Mouse (Mus musculus) lung, postnatal 0 days (tissue): ENCODE measurements around the gene Cdc42bpa. TPM values are rescaled to one million over a fixed set of nuclear protein-coding genes. Genes with fewer than 3 reads are reported as not detected.

Experiments used
- ATAC-seq: fragments of 200-750 bp; cut with Nextera tagmentation; 2 replicates; pipeline ENCODE4 v1.8.0; 2017; ENCODE audit warnings: moderate library complexity
- DNase-seq: peaks from one replicate; pipeline ENCODE4 v3.0.0-alpha.2; 2016; ENCODE audit warnings: low spot score
- H3K27ac ChIP-seq: fragments of 300-500 bp; sonication (generic); 2 replicates; pipeline ENCODE4 v1.5.1; 2014; ENCODE audit warnings: antibody characterized with exemption, mild to moderate bottlenecking, low read length, mixed read lengths
- H3K27me3 ChIP-seq: fragments of 300-500 bp; sonication (generic); replicated peaks from 2 replicates; pipeline ENCODE4 v1.6.1; 2014; ENCODE audit warnings: low read length, mixed read lengths; ENCODE audit not compliant: insufficient read depth
- H3K36me3 ChIP-seq: fragments of 300-500 bp; sonication (generic); 2 replicates; pipeline ENCODE4 v1.6.1; 2014; ENCODE audit warnings: low read length, mixed read lengths; ENCODE audit not compliant: insufficient read depth
- H3K4me1 ChIP-seq: fragments of 300-500 bp; sonication (generic); 2 replicates; pipeline ENCODE4 v1.6.1; 2014; ENCODE audit warnings: antibody characterized with exemption, low read depth, low read length, mixed read lengths; ENCODE audit not compliant: insufficient read depth
- H3K4me2 ChIP-seq: fragments of 300-500 bp; sonication (generic); replicated peaks from 2 replicates; pipeline ENCODE4 v1.6.1; 2014; ENCODE audit warnings: low read depth, mild to moderate bottlenecking, low read length, moderate library complexity, mixed read lengths
- H3K4me3 ChIP-seq: fragments of 300-500 bp; sonication (generic); 2 replicates; pipeline ENCODE4 v1.5.1; 2014; ENCODE audit warnings: low read depth, low read length
- H3K9ac ChIP-seq: fragments of 300-500 bp; sonication (generic); replicated peaks from 2 replicates; pipeline ENCODE4 v1.6.1; 2014; ENCODE audit warnings: low read depth, mild to moderate bottlenecking
- H3K9me3 ChIP-seq: fragments of 300-500 bp; sonication (generic); 2 replicates; pipeline ENCODE4 v1.6.1; 2016; ENCODE audit warnings: low read length, mixed read lengths
- CTCF ChIP-seq: IDR thresholded peaks from 2 replicates; pipeline ENCODE4 v1.5.1; 2016; ENCODE audit warnings: antibody characterized with exemption, mild to moderate bottlenecking
- EP300 ChIP-seq: IDR thresholded peaks from 2 replicates; pipeline ENCODE4 v1.6.1; 2016; ENCODE audit warnings: antibody characterized with exemption, mild to moderate bottlenecking, control low read depth
- WGBS: fragments of 180-500 bp; shearing (Covaris S2); extraction: QIAGEN DNeasy Blood & Tissue Kit; methylation state at CpG from one replicate; pipeline ENCODE4 v1.1.7; 2014; 5-methylcytosine and 5-hydroxymethylcytosine counted together
- polyA plus RNA-seq: library from polyadenylated mRNA; unstranded; fragments of >200 nt; fragmentation: Nextera tagmentation; extraction: Ambion mirVana; gene quantifications from 2 replicates; pipeline ENCODE4 v1.2.1, GENCODE M21; 2015

The Cdc42bpa gene
- polyA plus RNA-seq, 1 experiment from 2014 or later = 17.9 TPM

- ATAC-seq = peak; percentile 92
These were observed 83.9 kb downstream of the Cdc42bpa start for GRCm38 (mm10) chr1:180044160-180044559.

DNA sequence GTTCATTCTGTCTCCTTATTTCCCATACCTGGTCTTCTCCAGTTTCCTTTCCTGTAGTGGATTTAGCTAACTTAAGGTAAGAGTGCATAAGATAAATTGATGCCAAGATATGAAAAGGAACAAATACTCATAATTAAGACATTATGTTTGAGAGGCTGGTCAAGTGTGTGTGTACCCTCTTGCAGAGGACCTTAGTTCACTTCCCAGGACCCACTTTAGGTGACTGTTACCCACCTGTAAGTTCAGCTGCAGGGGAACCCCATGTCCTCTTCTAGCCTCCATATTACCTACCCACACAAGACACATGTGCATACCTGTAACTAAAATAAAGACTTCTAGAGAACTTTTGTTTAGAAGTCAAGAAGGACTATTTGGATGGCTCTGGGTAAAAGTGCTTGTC is 84.9 kb downstream of the Cdc42bpa start:
- Histone ChIP-seq H3K9ac (no peak overlapping the region), H3K4me3 (no peak overlapping the region), H3K4me1 (no peaks in the 10 kb centered on the region), H3K9me3 (no peaks in the 10 kb centered on the region), H3K36me3 (no peaks in the 10 kb centered on the region), H3K27me3 (no peaks in the 10 kb centered on the region), H3K4me2 (no peak overlapping the region), H3K27ac (no peak overlapping the region)
- DNase-seq (no peak), ATAC-seq (peak; percentile 60; the same call in 1 of the 2 replicates)
- no peak for TF ChIP-seq CTCF

More at GRCm38 (mm10) chr1:180044160-180044559, 83.9 kb downstream of the Cdc42bpa start:
- Histone ChIP-seq H3K9ac (no peak overlapping the region), H3K27me3 (no peaks in the 10 kb centered on the region), H3K36me3 (no peaks in the 10 kb centered on the region), H3K27ac (no peak overlapping the region), H3K4me3 (no peak overlapping the region), H3K4me2 (no peak overlapping the region), H3K4me1 (no peaks in the 10 kb centered on the region), H3K9me3 (no peaks in the 10 kb centered on the region)
- TF ChIP-seq CTCF (no peak), EP300 (peak; percentile 65)
- 72% methylated on average over 2 of the region's 2 CpGs for WGBS
- peak; percentile 68 for DNase-seq

GRCm38 (mm10) chr1:180089176-180089575 is 128.9 kb downstream of the Cdc42bpa start:
- H3K36me3 ChIP-seq = no peaks in the 10 kb centered on the region
- no peaks in the 10 kb centered on the region for H3K27me3 ChIP-seq
- ATAC-seq (no peak), DNase-seq (no peak)
- no peaks in the 10 kb centered on the region for H3K9me3 ChIP-seq
- H3K9ac ChIP-seq = no peak overlapping the region
- no peak overlapping the region for H3K4me2 ChIP-seq
- no peak for TF ChIP-seq EP300
- no peak for TF ChIP-seq CTCF
- no peak overlapping the region for H3K27ac ChIP-seq
- WGBS = 87% methylated on average over 1 of the region's 1 CpGs
- H3K4me1 ChIP-seq = no peaks in the 10 kb centered on the region
- no peak overlapping the region for H3K4me3 ChIP-seq

- H3K36me3 ChIP-seq = peaks cover 8% of the 10 kb centered on the region; the same call in 1 of the 2 replicates
- no peaks in the 10 kb centered on the region for H3K9me3 ChIP-seq
- DNase-seq (no peak), ATAC-seq (no peak)
- H3K27ac ChIP-seq = no peak overlapping the region
- H3K4me2 ChIP-seq = no peak overlapping the region
- H3K27me3 ChIP-seq = no peaks in the 10 kb centered on the region
- TF ChIP-seq CTCF (no peak), EP300 (no peak)
- no peaks in the 10 kb centered on the region for H3K4me1 ChIP-seq
- H3K4me3 ChIP-seq = no peak overlapping the region
- no peak overlapping the region for H3K9ac ChIP-seq
- 97% methylated on average over 5 of the region's 5 CpGs for WGBS
These were observed 138.2 kb downstream of the Cdc42bpa start for GRCm38 (mm10) chr1:180098426-180098825.

- H3K27ac ChIP-seq = no peak overlapping the region
- H3K9me3 ChIP-seq = no peaks in the 10 kb centered on the region
- no peaks in the 10 kb centered on the region for H3K4me1 ChIP-seq
- H3K9ac ChIP-seq = no peak overlapping the region
- no peaks in the 10 kb centered on the region for H3K27me3 ChIP-seq
- H3K4me3 ChIP-seq = no peak overlapping the region
- H3K4me2 ChIP-seq = no peak overlapping the region
- TF ChIP-seq EP300 (no peak), CTCF (no peak)
- WGBS = 44% methylated on average over 3 of the region's 3 CpGs
- DNase-seq (peak; percentile 54), ATAC-seq (peak; percentile 74)
- H3K36me3 ChIP-seq = 0 out of 2 replicates have a peak, but pooled peaks cover 8% of the 10 kb centered on the region
These were observed 144.3 kb downstream of the Cdc42bpa start for GRCm38 (mm10) chr1:180104567-180104966.

GRCm38 (mm10) chr1:180109050-180109449 is 148.8 kb downstream of the Cdc42bpa start:
- Histone ChIP-seq H3K27ac (no peak overlapping the region), H3K4me1 (no peaks in the 10 kb centered on the region), H3K9me3 (no peaks in the 10 kb centered on the region), H3K36me3 (peaks cover 4% of the 10 kb centered on the region; the same call in 1 of the 2 replicates), H3K4me3 (no peak overlapping the region), H3K9ac (no peak overlapping the region), H3K4me2 (no peak overlapping the region), H3K27me3 (no peaks in the 10 kb centered on the region)
- DNase-seq (peak; percentile 18), ATAC-seq (no peak)
- TF ChIP-seq CTCF = no peak
- no peak for TF ChIP-seq EP300
- 59% methylated on average over 5 of the region's 5 CpGs for WGBS

DNA sequence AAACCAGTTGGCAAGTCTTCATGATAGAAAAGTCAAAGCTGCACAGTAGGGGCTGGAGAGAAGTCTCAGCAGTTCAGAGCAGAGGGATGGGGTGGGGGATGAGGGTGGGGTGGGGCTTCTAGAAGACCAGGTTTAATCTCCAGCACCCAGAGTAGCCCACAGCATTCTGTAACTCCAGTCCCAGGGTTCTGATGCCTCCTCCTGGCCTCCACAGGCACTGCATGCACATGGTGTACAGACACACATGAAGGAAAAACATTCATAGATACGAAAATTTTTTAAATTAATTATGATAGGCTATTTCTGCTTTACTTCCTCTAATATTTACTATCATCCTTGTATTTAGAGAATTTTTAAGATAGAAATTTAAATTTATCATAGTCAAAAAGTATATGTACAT is 156.3 kb downstream of the Cdc42bpa start:
- Histone ChIP-seq H3K4me2 (no peak overlapping the region), H3K4me3 (no peak overlapping the region), H3K27ac (no peak overlapping the region), H3K9me3 (no peaks in the 10 kb centered on the region), H3K9ac (no peak overlapping the region), H3K36me3 (no peaks in the 10 kb centered on the region), H3K27me3 (no peaks in the 10 kb centered on the region), H3K4me1 (no peaks in the 10 kb centered on the region)
- ATAC-seq (no peak), DNase-seq (peak; percentile 6)
- TF ChIP-seq EP300 (no peak), CTCF (peak; percentile 67)
- WGBS = 84% methylated on average over 1 of the region's 1 CpGs
